Mouse (Mus musculus) embryonic fibroblast, embryonic 13.5 days (primary cell): Measurements from ENCODE around the gene Scamp5. TPM values are rescaled to one million over a fixed set of nuclear protein-coding genes. Genes with fewer than 3 reads are reported as not detected.

ENCODE experiments used
- H3K27ac ChIP-seq: 2 replicates; pipeline ENCODE4 v1.5.1; 2012; ENCODE audit warnings: low read length, control low read depth, inconsistent platforms; ENCODE audit not compliant: insufficient read depth
- H3K4me1 ChIP-seq: 2 replicates; pipeline ENCODE4 v1.6.1; 2011; ENCODE audit warnings: low read length; ENCODE audit not compliant: control insufficient read depth, insufficient read depth
- H3K4me3 ChIP-seq: 2 replicates; pipeline ENCODE4 v1.5.1; 2011; ENCODE audit warnings: mild to moderate bottlenecking, control low read depth, low read length; ENCODE audit not compliant: insufficient read depth
- CTCF ChIP-seq: IDR thresholded peaks from 2 replicates; pipeline ENCODE4 v1.5.1; 2011; ENCODE audit warnings: mild to moderate bottlenecking, control low read depth, low read length, moderate library complexity, borderline replicate concordance; ENCODE audit not compliant: insufficient read depth
- POLR2A ChIP-seq: IDR thresholded peaks from 2 replicates; pipeline ENCODE4 v1.6.1; 2011; ENCODE audit warnings: low read depth, mild to moderate bottlenecking, control low read depth, low read length, moderate library complexity
- polyA plus RNA-seq: library from polyadenylated mRNA; stranded (reverse); fragments of >200 nt; gene quantifications from 2 replicates; pipeline ENCODE4 v1.2.4, GENCODE M21; 2011; ENCODE audit warnings: low read depth; ENCODE audit not compliant: missing spikeins, insufficient read length

Scamp5 gene
- polyA plus RNA-seq, 1 experiment: 26.1 TPM

DNA sequence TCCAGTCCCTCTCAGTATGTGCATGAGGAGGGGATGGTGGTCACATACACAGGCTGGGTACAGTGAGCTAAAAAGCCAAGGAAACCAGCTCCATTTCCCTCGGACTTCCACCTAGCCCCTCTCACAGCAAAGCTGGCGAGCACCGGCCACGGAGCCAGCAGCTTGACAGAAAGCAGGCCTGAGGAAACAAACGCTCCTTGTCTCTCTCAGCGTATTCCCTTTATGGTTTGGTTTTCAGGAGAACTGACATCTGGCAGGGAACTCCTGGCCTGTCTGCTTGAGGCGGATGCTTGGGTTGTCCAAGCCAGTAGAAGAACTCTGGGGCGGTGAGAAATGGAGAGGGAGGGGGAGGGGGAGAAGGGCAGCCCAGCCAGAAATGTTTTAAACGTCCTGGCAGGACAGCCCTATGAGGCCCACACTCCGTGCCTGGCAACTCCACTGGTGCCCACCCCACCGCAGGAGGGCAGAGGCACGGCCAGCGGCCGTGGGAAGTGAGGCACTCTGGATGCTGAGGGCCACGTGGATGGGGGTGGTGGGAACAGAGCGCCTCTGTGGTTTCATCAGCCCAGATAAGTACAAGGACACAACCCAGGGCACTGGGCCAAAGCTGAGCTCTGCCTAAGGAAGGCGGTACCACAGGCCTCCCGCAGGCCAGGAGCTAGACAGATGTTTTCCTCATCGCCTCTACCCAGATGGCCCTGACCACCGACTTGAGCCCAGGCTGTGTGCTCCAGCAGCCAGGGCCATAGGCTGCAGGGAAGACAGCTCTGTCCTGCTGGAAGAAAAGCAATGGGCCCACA, 47.3 kb downstream of the Scamp5 start:
- Histone ChIP-seq H3K4me3 (no peak overlapping the region), H3K27ac (peak overlapping the region; percentile 83), H3K4me1 (peaks cover 18% of the 10 kb centered on the region)
- peak; percentile 54; the same call in 1 of the 2 replicates for TF ChIP-seq POLR2A
- TF ChIP-seq CTCF: no peak

DNA sequence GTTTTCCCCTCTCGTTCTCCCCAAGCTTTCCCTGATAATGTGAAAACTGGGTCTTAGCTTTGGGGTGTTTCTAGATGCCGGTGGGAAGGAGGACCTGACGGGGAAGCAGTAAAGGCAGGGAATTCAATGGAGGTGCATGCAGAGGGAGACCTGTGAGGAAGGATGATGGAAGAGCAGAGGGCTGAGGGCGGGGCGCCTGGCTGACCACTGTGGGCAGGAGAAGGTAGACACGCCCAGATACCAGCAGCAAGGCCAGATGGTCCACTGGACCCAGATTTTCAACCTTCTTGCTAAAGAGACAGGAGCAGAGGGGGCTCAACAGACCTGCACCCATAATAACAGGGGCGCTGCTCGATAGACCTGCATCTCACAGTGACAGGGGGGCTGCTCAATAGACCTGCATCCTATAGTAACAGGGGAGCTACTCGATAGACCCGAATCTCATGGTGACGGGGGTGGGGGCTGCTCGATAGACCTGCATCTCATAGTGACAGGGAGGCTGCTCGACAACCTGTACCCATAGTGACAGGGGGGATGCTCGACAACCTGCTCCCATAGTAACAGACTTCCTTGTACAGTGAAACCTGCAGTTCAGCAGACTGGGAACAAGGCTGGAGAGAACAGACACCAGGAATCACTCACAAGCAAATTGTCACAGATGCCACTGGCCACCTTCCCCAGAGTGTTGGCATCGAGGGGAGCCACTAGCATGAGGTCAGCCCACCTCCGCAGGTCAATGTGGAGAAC, 48.2 kb downstream of the Scamp5 start:
- Histone ChIP-seq H3K4me1 (peaks cover 12% of the 10 kb centered on the region), H3K4me3 (no peak overlapping the region), H3K27ac (peak overlapping the region; percentile 83)
- TF ChIP-seq POLR2A: no peak
- TF ChIP-seq CTCF: no peak

GRCm38 (mm10) chr9:57417341-57417740, 50.5 kb downstream of the Scamp5 start:
- peaks cover 12% of the 10 kb centered on the region for H3K4me1 ChIP-seq
- 0 out of 2 replicates have a peak overlapping the region, but pooled peaks have one; percentile 1 for H3K27ac ChIP-seq
- TF ChIP-seq POLR2A: no peak
- TF ChIP-seq CTCF: no peak
- no peak overlapping the region for H3K4me3 ChIP-seq

DNA sequence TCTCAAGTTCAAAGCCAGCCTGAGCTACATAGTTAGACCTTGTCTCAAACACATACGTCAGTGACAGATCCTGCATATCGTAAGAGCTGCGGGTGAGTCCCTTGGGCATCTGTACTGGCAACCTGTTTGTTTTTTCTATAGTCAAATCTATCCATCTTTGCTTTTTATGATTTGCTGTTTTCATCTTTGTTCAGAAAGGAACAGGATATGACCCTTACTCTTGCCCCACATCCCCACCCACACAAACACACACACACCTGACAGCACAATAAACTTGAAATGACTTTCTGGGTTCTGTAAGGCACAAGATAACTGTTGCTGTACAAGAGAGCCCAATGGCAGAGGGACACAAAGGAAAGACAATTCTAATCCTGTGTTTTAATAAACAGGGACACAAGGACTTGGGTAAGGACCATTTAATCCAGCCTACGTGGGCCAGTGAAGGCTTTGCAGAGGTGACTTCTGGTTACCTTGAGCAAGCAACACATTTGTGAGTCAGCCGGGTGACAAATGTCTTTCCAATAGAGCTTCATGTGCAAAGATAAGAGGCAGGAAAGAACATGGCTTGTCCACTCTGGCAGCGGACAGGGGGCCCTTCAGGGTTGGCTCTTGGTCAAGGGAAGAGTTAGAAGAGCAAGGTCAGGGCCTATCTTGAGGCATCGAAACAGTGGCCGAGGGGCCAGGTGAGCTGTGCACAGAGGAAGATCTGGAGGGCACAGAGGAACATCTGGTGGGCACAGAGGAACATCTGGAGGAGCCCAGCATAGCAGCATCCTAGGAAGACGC, 60.5 kb downstream of the Scamp5 start:
- H3K27ac ChIP-seq: no peak overlapping the region
- no peak for TF ChIP-seq POLR2A
- TF ChIP-seq CTCF: no peak
- H3K4me3 ChIP-seq: no peak overlapping the region

DNA sequence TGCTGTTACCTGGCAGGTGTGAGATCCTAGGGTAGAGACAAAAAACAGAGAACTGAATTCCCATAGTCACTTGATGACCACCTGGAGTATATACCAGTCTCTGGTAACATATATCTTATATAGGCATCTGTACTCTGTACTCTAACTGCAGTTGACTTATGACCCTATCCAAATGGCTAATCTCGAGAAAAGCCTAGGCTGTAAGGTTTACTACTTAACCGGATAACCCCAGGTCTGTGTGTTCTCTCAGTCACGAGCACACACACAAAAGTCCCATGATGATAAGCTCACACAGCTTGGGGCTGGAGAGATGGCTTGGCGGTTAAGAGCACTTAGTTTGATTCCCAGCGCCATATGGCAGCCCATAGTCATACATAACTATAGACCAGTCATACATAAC, 61.5 kb downstream of the Scamp5 start:
- Histone ChIP-seq H3K27ac (no peak overlapping the region), H3K4me1 (no peaks in the 10 kb centered on the region), H3K4me3 (no peak overlapping the region)
- no peak for TF ChIP-seq POLR2A
- TF ChIP-seq CTCF: no peak

More for the DNA sequence above, 60.5 kb downstream of the Scamp5 start:
- no peaks in the 10 kb centered on the region for H3K4me1 ChIP-seq

DNA sequence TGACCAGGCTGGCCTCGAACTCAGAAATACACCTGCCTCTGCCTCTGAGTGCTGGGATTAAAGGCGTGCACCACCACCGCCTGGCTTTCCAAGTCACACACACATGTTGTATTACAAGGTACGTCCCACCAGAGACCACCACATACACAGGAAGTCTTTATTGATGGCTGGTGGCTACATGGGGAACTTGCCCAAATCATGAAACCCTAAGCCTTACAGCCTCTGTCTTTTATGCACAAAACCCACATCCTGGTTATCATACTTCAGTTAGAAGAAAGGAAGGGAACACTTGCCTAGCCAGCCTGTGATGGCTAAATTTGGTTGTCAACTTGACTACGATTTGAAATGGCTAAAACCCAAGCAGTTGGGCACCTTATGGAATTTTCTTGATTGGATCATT, 63.8 kb downstream of the Scamp5 start:
- no peak overlapping the region for H3K4me3 ChIP-seq
- no peak overlapping the region for H3K27ac ChIP-seq
- TF ChIP-seq POLR2A: no peak
- TF ChIP-seq CTCF: no peak

DNA sequence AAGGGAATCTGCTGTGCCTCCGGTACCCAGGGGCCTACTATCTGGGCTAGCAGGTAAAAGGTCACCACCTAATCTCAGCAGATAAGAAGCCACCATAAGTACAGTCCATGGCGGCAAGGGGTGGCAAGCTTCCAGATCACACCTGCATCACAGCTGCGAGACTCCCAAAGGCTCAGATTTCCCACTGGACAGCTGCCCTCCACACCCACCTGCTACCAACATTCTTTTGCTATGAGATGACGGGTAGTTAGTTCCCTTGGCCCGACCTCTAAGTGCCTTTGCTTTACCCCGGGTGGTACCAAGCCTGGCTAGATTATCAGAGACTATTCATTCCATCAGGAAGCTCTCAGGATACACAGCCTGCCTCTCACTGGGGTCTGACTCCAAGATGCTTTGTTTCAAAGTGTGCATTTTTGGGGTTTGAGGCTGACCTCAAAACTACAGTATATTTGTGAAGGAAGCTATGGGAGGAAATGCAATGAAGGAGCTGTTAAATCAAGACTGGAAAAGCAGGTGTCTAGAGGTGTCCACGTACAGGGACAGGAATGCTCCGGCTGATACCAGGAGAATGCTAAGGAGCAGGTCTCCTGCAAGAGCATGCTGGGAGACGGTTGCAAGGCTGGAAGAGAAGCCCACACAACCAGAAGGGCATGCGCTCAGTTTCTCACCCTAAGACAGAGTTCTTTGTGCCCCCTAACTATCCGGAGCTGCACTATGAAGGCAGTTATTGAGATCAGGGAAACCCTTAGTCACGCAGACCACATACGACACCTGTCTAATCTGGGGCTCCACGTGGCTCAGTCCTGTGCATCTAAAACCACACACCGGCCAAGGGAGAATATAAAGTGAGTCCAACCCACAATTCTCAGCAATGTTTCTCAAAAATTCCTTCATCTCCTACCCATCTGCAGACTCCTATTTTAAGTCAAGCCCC, 65.3 kb downstream of the Scamp5 start:
- no peak for TF ChIP-seq CTCF
- no peak for TF ChIP-seq POLR2A
- no peak overlapping the region for H3K27ac ChIP-seq
- no peak overlapping the region for H3K4me3 ChIP-seq
- no peaks in the 10 kb centered on the region for H3K4me1 ChIP-seq

More for the DNA sequence above, 63.8 kb downstream of the Scamp5 start:
- no peaks in the 10 kb centered on the region for H3K4me1 ChIP-seq

GRCm38 (mm10) chr9:57398773-57399172, 69.1 kb downstream of the Scamp5 start:
- Histone ChIP-seq H3K4me3 (no peak overlapping the region), H3K4me1 (no peaks in the 10 kb centered on the region), H3K27ac (no peak overlapping the region)
- TF ChIP-seq POLR2A: no peak
- TF ChIP-seq CTCF: no peak
